Mouse (Mus musculus) ES-Bruce4 (cell line): Measurements from ENCODE around the gene Stom.

ENCODE experiments used
- CTCF ChIP-seq: IDR thresholded peaks from one replicate; pipeline ENCODE4 v1.8.1; 2011; ENCODE audit warnings: low read depth, low read length
- EP300 ChIP-seq: IDR thresholded peaks from 2 replicates; pipeline ENCODE4 v1.6.1; 2011; ENCODE audit warnings: low read depth, low read length; ENCODE audit not compliant: insufficient read depth
- POLR2A ChIP-seq: IDR thresholded peaks from one replicate; pipeline ENCODE4 v1.8.1; 2011; ENCODE audit warnings: low read length; ENCODE audit not compliant: insufficient read depth

GRCm38 (mm10) chr2:35302049-35302885 lies 34.5 kb downstream of the Stom start:
- TF ChIP-seq CTCF (no peak), POLR2A (no peak), EP300 (no peak)
